Mouse (Mus musculus): ENCODE measurements at regions not wholly inside any gene's neighbourhood (a gene's known extent, or its start where the extent isn't known, plus 50 kb on each side); places are given as distances from the start of the nearest gene placed in this dataset.
"Not testable (repeated sequence)": the region's sequence is repeated elsewhere in the genome, so short reads cannot be mapped to it uniquely, and the experiment has no call there.

DNA sequence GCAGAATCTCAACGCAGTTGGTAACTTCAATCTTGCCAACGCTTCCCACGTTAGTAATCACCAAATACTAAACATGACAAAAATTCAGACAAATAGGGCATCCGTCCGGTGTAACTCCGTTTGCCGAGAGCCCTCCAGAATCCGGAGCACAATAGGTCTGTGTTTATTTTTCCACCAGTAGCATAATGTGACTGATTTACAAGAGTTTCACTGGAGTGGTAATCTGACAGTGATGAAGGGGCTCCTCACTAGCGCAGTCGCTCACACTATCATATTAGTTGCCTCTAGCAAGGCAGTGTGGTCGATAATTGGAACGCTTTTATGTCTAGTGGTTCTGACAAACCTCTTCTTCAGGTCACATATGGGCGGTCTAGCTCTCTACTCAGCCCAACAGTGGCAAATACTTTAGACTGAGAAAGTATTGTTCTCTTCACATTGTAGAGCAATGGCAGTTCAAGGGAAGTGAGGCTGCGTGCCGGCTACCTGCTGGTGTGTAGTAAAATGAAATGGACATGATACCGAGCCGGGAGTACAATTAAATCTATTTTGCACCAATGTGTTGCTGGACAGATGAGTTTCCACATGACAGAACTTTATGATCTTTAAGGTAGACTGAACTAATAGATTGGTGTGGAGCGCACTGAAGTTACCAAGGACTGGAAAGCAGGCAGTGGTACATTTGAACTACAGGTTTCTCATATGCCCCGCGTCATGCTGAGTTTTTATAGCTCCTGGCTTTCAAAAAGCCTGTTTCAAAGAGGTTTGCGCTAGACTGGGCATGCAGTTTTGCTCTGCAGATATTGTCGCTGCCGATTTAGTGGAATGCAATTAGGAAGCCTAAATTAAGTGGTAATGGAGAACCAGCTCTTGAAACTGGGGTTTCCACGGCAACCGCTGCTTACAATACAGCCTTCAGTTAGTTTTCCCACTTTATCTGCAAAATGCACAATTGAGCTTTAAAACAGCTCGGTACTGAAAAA is 155.7 kb upstream of the Pou3f3 start:
- peak; percentile 69 to 81 for DNase-seq (ENCODE audit: low spot score in 2 of 2)

DNA sequence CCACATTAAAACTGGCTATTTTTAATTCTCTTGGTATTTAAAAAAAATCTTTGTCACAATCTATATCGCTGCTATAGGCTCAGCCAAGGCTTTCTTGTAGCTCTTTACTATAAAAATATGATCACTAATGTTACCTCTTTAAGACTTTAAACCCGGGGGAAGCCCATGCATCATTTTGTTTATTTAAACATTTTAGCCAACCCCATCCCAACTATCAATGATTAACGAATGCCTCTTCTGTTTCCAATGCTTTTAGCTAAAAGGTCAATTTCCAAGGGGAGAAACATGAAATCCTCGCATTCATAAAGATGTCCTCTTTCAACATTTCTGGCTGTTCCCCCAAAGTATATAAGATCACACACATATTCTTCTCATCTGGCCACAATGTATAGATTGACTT is 153.6 kb upstream of the Pou3f3 start:
- no peak for DNase-seq (ENCODE audit: low spot score in 2 of 2)

DNA sequence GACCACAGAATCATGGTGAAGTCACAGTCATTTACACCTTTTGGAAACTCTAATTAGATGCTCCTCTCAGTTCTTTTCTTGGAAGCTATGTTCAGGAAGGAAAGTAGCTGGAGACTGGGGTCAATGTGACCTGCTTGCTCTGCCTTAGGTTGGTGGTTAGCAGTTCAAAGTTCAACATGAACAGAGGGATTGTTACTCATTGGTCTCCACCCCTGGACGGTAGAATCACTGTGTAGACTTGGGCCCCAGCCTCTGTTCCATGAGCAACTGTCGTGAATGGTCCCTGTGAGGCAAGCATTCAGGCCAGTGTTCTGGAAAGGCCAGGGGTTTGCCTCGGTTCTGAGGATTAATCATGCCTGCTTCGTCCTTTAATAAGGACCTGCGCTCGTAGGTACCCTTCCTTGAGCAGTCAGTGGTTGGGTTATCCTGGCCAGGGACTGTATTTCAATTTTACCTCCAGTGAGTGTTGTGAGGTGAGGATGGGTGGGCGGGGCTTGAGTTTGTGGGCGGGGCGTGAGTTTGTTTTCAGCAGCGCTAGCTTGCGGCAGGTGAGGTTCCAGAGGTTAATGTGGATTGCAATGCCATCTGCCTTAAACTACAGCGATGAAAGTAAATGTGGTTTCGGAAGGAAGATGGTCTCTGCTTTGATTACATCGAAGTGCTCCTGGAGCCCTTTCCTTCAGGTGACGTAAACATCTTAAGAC is 152.6 kb upstream of the Pou3f3 start:
- DNase-seq (ENCODE audit: low spot score in 2 of 2): no peak

DNA sequence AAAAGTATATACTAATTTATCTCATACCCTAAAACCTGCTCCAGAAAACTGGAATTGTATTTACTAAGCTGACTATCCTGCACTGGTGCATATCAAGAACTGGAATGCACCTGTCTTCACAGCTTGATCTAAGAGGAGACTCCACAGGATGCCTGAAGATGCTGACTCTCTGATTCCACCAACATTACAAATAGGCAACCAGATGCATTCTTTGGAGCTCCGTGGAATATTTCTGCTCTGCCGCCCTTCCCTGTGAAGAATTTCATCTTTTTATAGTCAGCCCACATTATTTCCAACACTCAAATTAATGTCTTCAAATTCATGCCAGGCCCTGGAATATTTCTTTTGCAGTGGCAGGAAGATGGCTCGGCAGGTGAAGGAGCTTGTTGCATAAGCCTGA is 148.7 kb upstream of the Pou3f3 start:
- DNase-seq (ENCODE audit: low spot score in 2 of 2): no peak

DNA sequence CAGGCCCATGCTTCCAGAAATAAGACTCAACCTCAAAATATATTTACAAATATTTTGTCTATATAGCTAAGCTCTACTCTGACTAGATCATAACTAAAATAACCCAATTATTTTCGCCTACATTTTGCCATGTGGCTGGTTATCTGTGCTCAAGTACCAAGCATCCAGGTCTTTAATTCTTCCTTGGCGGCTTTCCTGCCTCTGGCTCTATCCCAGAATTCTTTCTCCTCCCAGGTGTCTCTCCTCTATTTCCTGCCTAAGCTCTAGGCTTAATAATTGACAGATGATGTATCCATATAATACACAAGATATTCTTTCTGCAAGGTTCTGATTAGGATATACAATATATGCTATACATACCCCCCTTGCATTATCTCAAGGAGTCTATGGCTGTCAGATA is 138.3 kb upstream of the Pou3f3 start:
- DNase-seq (ENCODE audit: low spot score in 2 of 2): no peak

DNA sequence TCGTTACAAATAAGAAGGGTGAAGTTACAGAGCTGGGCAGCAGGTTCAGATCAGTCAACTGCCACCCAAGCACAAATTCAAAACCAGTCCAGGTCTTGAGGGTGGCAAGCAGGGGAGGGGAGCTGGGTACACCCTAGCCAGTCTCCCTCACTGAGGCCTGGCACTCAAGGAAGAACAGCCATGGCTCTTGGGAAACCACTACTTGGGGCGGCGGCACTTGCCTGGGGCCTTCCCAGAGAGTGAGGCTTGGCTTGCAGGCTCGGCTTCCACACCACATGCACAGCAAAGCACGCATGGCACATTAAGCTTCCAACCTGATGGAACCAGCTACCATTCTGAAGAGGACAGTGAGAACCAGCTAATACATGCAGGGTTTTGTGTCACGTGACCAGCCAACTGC is 127.9 kb upstream of the Pou3f3 start:
- no peak for DNase-seq (ENCODE audit: low spot score in 2 of 2)

DNA sequence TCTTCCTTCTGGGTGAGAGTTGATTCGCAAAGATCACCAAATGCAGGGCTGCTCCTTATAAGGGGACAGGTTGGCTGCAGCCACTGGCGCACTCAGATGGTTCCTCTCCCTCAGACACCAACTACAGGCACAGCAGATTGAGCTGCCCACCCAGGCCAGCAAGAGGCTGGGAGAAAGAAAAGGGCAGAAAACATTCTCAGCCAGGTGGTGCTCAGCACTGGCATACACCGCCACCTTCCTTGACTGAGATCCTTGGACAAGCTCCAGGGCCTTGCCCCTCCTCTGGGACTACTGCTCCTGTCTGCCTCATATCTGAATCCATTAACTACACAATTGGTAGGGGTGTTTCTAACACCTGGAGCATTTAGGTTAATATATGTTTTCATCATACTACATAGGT is 110.4 kb upstream of the Pou3f3 start:
- no peak for DNase-seq (ENCODE audit: low spot score in 2 of 2)

DNA sequence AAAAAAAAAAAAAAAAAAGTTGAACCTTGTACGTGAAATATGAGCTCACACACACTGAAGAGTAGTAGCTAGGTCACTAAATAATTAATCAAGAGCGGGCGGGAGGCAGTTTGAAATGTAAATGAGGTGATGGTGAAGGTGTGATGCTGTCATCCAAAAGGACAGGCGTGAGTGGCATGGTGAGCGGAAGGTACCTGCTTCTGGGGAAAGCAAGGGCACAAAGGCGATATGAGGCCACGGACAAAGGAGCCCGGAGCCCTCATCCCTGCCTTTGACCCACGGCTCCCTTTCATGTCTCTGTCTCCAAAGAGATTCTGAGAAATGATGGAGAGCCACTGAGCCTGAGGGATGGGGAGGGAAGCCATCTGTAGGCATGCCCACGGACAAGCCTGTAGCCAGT is 107.1 kb upstream of the Pou3f3 start:
- no peak for DNase-seq (ENCODE audit: low spot score in 2 of 2)

DNA sequence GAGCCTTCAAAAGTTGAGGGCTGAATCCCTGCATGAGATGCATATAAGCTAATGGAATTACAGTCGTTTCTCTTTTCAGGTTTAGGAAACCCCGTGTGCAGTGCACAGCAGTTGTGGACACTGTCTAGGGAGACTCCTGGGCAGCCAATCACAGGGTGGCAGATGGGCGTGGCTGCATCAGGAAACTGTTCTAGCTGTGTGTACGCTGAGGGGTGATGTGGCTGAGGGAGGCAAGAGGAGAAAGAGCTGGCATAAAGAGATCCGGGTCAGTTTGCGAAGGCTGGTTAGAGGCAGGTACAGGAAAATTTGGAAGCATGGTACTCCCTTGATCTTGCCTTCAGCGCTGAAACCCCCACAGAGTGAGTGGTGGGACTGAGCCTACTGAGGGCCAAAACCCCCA is 106.1 kb upstream of the Pou3f3 start:
- no peak for DNase-seq (ENCODE audit: low spot score in 2 of 2)

DNA sequence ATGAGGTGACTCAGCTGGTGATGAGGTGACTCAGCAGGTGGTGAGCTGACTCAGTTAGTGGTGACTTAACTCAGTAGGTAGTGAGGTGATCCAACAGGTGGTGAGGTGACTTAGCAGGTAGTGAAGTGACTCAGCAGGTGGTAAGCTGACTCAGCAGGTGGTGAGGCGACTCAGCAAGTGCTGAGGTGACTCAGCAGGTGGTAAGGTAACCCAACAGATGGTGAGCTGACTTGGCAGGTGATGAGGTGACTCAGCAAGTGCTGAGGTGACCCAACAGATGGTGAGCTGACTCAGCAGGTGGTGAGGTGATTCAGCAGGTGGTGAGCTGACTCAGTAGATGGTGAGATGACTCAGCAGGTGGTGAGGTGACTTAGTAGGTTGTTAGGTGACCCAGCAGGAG is 103.7 kb upstream of the Pou3f3 start:
- DNase-seq (ENCODE audit: low spot score in 2 of 2): no peak

DNA sequence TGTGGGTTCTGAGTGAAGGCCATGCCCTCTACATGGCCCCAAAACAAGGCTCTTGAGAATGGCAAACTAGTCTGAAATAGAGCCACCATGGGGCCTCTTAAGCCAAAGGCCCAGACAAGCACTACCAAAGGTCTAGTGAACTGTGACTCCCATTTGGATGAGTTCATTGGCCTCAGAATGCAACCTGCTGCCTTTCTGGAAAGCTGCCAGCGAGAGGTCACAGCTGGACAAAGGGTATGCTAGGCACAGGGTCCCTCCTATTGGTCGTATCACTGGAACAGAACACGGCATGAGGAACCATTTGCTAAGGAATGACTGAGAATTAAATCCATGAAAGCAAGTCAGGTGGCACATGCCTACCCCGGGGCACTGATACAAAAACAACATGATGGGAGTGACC is 98.5 kb upstream of the Pou3f3 start:
- DNase-seq (ENCODE audit: low spot score in 2 of 2): no peak

DNA sequence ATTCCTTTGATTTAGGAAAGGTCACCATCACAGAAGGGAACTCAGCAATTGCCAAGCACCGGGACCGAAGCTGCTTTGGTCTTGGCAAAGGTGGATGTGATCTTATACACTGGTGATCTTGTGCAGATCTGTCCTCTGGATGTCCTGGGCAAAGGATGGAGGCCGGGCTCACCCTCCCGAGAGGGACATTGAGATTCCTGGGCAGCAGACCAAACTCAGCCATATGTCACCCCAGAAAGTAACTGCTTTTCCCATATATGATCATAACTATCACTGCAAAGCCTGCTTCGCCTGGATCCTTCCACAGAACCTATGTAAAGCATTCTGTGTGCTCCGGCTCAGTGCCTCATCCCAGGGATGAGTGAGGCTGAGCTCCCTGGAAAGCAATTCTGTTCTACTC is 96.3 kb upstream of the Pou3f3 start:
- DNase-seq (ENCODE audit: low spot score in 2 of 2): peak in 1 of 2 experiments; percentile 10

DNA sequence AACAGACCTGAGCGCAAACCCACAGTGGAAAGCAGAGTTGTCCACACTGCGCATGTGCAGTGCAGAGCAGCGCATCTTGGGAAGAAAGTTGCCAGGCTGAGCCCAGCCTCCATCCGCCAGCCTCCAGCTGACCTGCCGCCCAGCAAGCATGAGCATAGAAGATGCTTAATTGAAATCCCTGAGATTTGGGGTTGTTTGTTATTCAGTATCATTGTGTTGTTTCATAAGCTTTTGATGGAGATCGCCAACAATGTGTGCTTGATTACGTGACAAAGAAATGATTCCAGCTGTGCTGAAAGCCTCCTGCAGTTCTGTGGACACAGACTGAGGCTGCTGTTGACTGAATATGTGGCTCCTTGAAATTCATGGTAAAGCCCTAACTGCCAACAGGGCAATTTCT is 89.3 kb upstream of the Pou3f3 start:
- DNase-seq (ENCODE audit: low spot score in 2 of 2): no peak

DNA sequence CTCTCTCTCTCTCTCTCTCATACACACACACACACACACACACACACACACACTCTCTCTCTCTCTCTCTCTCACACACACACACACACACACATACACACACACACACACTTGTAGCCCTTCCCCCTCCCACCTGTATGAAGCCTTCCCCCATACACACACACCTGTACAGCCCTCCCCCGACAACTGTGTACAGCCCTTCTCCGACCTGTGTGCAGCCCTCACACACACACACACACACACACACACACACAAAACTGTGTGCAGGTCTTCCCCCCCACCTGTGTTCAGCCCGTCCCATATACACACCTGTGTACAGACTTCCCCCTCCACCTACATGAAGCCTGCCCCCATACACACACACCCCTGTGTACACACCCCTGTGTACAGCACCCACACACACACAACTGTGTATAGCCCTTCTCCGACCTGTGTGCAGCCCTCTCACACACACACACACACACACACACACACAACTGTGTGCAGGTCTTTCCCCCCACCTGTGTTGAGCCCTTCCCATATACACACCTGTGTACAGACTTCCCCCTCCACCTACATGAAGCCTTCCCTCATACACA is 88.0 kb upstream of the Pou3f3 start:
- not testable (repeated sequence) for DNase-seq (ENCODE audit: low spot score in 2 of 2)

DNA sequence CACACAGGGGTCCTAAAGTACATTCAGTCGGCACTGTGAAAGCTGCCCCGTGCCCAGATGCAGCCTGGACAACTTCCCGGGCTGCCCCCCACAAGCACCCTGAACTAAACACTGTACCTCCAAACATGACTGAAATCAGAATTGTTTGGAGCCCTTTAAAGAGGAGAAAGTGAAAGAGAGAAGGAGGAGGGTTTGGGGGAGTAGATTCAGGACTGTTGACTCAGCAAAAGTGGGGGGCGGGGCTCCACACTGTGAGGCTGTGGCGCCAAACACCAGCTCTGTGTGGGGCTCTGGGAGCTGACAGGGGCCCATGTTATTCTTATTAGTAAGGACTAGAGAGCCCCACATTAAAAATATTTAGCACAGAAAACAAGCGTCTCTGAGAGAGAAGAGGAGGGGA is 71.8 kb upstream of the Pou3f3 start:
- DNase-seq (ENCODE audit: low spot score in 2 of 2): no peak

DNA sequence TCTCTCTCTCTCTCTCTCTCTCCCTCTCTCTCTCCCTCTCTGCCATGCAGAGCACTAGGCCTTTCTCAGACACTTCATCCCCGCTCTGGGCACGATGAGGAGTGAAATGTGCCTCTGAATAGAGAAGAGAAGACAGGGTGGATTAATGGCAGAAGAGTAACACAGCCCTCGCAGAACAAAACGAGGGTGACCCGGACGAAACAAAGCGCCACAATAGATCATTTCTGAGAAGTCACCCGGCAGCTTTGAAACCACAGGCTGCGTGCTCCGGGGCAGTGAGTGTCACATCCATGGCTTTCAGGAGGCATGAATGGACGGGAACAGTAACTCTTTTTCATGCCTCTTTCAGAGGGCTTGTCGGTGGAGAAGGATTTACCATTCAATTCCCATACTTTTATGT is 66.8 kb upstream of the Pou3f3 start:
- DNase-seq (ENCODE audit: low spot score in 2 of 2): no peak

DNA sequence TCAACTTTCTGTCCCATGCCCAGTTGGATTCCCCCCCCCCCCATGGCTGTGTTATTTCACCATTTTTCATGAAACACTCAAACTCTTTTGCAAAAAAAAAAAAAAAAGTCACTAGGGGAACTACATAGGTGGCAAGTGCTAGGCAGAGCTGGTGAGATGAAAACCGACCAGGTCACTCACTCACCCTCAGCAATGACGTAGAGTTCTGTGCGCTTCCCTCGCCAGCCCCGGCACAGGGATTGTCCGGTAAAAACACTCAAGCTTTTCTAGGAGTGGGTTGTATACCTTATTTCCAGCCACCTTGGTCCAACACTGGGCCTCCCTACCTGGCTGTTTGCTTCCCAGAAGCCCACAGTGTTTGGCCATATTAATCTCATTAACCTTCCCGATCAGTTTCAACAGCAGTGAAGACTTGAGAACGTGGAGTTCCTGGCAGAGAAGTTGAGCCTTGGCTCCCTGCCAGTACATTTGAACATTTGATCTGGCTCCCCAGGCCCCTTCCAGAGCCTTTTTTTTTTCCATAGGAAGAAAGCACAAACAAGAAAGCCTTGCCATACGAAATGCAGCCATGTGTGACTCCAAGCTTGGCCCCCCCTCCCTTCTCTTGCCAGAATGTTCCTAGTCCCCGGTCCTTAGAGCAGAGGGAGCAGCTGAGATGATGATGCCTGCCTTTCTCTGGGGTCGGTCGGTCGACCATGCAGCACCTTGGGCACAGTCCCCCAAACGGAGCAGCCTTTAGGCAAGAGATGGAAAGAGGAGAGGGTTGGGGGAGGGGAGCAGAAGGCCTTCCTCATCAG is 65.9 kb upstream of the Pou3f3 start:
- DNase-seq (ENCODE audit: low spot score in 2 of 2): peak in 1 of 2 experiments; percentile 39

DNA sequence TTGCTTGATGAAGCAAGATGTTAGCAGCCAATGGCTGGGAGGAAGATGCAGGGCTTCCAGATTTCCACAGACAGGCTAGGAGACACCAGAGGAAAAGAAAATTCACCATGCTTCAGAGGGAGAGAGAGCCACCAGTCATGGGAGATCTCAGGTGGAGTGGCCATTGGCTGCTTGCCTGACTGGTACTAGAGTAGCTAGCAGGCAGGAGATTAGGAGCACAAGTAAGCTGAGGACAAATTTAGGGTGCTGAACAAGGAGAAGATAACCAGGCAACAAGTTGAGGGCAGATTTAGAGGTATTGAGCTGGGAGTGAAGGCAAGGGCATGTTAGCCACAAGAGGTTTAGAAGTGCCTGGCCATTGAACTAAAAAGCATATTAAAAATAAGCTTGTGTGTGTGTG is 63.3 kb upstream of the Pou3f3 start:
- DNase-seq (ENCODE audit: low spot score in 2 of 2): no peak

DNA sequence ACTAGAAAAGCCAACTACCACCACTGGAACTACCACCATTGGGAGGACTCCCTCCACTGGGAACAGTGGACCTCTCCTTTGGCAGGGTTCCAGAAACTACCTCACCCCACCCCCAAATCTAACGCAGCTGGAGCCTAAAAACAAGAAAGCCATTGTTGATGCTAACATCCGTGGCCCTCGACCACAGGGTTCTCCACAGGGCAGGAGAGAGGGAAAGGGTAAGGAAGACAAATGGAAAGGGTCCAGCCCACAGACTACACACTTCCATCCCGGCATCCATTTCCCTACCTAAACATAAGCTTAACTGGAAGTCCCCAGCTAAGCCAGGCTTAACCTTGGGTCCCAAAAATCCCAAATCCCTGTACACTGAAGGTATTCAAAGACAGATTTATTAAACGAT is 59.0 kb upstream of the Pou3f3 start:
- DNase-seq (ENCODE audit: low spot score in 2 of 2): no peak
